Mouse (Mus musculus): ENCODE results near the gene Safb2.

The Safb2 gene

GRCm38 (mm10) chr17:56524943-56525342 is 59.4 kb downstream of the Safb2 start:
- in situ Hi-C loops (cut with MboI, MseI): loop anchor here (5.0 kb wide), 2 partner anchors 138 to 313 kb away; no protein-coding TSS in a partner anchor

- in situ Hi-C loops (cut with MboI, MseI): no loop called here
Measured at GRCm38 (mm10) chr17:56522744-56523143, 61.6 kb downstream of the Safb2 start.

DNA sequence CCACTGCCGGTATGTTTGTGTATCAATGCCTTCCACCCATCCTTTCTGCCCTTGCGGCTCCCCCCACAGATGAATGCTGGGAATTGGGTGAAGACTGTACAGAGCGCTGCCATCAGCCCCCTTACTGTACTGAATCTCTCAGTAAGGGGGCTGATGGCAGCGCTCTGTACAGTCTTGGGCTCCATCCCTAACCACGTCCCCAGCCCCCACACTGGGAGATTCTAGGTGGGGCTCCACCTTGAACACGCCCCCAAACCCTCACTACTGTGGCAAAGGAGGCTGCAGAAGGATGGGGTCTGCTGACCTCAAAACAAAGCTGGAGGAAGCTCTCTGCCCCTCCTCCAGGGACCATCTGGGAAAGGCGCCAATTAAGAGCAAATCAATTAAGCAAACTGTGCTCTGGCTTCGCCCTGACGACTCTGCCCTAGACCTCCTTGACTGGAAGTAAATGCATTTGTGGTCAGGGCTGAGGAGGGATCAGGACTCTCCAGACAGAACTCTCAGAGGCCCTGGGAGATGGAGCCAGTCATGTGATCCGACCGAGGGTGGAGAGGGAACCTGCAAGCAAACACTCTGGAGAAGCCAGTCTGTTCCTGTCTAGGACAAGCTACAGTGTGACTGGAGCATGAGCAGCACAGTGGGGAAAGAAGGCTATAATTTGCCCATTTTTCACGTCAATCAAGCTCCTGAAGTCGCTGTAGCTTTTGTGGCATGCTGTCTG is 68.5 kb downstream of the Safb2 start:
- in situ Hi-C loops (cut with MboI, MseI): no loop called here

DNA sequence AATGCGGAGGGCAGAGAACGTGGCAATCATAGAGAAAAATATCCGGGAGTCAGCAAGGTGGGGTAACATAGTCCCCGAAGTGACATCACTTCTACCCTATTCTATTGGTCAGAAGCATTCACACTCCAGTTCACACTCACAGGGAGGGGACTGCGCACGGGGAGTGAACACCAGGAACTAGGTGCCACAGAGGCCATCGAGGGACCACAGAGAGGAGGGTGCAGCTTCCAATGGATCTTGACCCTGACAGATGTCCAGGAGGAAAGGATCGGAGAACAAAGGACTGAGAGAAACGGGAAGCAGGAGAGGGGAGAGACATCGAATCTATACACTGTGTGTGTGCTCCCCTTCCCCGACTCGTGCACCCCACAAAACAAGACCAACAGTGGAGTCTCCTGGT is 69.5 kb downstream of the Safb2 start:
- in situ Hi-C loops (cut with MboI, MseI): no loop called here

DNA sequence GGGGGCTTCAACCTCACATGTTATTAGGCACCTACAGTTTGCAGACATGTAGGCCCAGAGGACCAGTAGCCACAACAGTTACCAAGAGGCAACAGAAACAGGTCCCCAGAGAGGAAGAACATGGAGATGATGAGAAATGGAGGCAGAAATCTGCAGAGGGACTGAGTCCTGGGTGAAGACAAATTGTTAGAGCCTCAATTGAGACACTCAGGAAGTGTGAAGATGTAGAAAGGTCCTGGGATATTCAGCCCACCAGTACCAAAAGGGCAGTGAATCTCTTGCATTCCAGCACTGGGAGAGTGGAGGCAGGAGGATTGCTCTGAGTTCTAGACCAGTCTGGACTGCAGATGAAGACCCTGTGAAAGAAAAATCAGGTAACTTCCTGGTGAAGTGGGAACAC is 70.1 kb downstream of the Safb2 start:
- in situ Hi-C loops (cut with MboI, MseI): no loop called here

DNA sequence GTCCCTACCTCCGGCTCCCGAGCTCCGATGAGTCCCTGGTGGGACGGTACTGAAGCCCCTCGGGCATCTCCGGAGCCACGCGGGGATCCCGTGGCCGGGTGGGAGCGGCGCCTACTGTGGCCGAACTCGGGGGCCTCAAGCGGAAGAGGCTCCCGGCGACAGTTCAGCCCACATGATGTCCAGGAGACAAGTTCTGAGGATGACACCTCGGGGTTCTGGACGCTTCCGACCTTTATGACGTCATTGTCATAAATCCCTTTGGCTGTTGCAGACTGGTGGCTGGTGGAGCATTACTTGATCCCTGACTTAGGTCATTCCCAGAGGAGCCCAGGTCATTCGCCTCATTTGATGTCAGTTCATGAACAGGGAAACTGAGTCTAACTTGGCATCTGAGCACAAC is 72.1 kb downstream of the Safb2 start, which contains the start of gene Znrf4:
Znrf4 (minus strand) TSS at position 122 of the 400 bp plus-strand sequence.
- in situ Hi-C loops (cut with MboI, MseI): no loop called here

DNA sequence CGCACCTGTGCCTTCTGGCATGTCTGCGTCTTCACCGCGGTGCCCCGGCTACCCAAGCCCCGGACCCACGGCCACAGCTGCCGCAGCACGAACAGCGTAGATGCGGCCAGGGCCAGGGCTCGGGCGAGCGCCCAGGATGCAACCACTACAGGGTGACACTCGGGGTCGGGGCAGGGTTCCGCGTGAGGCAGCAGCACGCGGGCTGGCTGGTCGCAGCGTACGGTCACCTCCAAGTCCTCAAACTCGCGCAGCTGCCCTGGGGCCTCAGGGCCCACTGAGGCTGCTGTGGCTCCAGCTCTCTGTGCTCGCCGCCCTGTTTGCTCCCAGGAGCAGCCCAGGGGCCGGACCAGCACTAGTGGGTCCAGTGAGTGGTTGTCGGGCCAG is 72.7 kb downstream of the Safb2 start:
- in situ Hi-C loops (cut with MboI, MseI): no loop called here

DNA sequence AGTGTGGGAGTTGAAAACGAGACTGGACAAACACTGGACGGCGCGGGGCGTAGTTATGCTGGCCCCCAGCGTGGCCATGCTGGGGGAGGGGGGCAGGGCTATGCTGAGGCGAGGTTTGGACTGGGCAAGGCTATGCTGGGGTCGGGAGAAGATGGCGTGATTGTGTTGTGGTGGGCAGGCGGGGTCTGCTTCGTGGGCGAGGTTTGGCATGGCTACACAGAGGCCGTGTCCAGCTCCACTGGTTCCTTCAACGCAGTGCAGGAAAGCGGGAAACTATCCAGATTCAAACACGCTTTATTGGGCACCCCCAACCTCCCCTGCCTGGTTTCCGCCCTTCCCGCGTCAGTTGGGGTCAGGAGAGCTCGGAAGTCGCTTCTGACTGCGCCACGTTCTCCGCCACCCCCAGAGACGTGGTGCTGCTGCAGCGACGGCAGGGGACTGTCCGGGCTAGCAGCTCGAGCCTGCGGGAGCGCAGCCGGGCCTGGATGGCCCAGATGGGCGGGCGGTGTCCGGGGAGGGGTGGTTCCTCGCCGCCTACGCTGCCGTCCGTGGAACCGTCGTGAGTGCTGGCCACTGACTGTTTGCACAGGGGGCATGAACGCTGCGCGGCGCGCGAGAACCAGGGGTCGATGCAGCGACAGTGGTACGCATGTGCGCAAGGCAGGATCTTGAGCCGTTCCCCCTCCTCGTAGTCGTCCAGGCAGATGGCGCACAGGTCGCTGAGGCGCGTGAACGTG is 73.2 kb downstream of the Safb2 start:
- in situ Hi-C loops (cut with MboI, MseI): no loop called here

Data from T-helper 1 cell (primary cell).